Mouse (Mus musculus) small intestine, adult 2 months (tissue): ENCODE data around the gene Ssr2. TPM values are rescaled to one million over a fixed set of nuclear protein-coding genes. Genes with fewer than 3 reads are reported as not detected.
A peak's percentile ranks its signal among the peaks of the same experiment; 100 is the strongest.

Experiments used
- H3K27ac ChIP-seq: fragments of 200-500 bp; 2 replicates; pipeline ENCODE4 v1.5.1; 2012; ENCODE audit warnings: low read depth, low read length, control low read depth, inconsistent platforms; ENCODE audit not compliant: insufficient read depth
- H3K27me3 ChIP-seq: fragments of 200-500 bp; 2 replicates; pipeline ENCODE4 v1.6.1; 2012; ENCODE audit warnings: mild to moderate bottlenecking, moderate library complexity, low read length, inconsistent platforms; ENCODE audit not compliant: control insufficient read depth, insufficient read depth
- H3K36me3 ChIP-seq: fragments of 200-500 bp; 2 replicates; pipeline ENCODE4 v1.6.1; 2012; ENCODE audit warnings: mild to moderate bottlenecking, low read length, control low read depth, inconsistent platforms; ENCODE audit not compliant: control insufficient read depth, insufficient read depth
- H3K4me1 ChIP-seq: fragments of 200-500 bp; 2 replicates; pipeline ENCODE4 v1.6.1; 2012; ENCODE audit warnings: low read length, inconsistent platforms, mixed read lengths; ENCODE audit not compliant: control insufficient read depth, insufficient read depth, insufficient read length
- H3K4me3 ChIP-seq: fragments of 200-500 bp; 2 replicates; pipeline ENCODE4 v1.5.1; 2012; ENCODE audit warnings: low read depth, mild to moderate bottlenecking, control low read depth, inconsistent platforms, low read length, moderate library complexity
- CTCF ChIP-seq: fragments of 200-500 bp; IDR thresholded peaks from 2 replicates; pipeline ENCODE4 v1.5.1; 2012; ENCODE audit warnings: low read depth, mild to moderate bottlenecking, control low read depth, inconsistent platforms, low read length, moderate library complexity, mixed read lengths; ENCODE audit not compliant: insufficient replicate concordance, insufficient read length; ENCODE audit errors: extremely low read depth
- POLR2A ChIP-seq: fragments of 200-500 bp; IDR thresholded peaks from 2 replicates; pipeline ENCODE4 v1.6.1; 2012; ENCODE audit warnings: low read depth, mild to moderate bottlenecking, control low read depth, inconsistent platforms, low read length, moderate library complexity
- WGBS: fragments of 180-500 bp; shearing (Covaris S2); methylation state at CpG from one replicate; pipeline ENCODE4 v1.1.7; 2018; 5-methylcytosine and 5-hydroxymethylcytosine counted together
- polyA plus RNA-seq: library from polyadenylated mRNA; depleted of rRNA; stranded (reverse); fragments of >200 nt; gene quantifications from 2 replicates; pipeline ENCODE4 v1.2.3, GENCODE M21; 2012

Ssr2 gene
- polyA plus RNA-seq, 1 experiment, result 182 TPM

DNA sequence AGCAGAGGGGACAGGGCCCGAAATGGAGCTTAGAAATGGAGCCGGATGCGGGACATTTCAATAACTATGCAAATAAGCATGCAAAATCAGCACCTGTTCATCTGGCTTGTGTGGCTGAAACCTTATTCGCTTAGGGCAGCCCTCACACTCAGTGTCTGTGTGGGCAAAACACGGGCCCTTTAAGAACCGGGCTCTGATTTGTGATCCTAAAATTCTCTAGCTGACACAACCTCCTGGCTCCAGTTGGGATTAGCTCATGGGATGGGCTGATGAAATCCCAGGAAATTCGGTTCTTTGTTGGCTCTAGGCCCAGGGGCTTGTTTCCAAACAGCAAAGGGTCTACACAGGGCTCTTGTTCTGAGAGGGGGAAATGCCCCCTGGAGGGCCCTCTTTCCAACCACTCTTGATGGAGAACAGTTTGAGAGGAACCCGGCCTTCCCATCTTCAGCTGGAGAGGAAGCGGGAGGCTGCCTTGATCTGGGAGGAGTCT is 40.3 kb downstream of the Ssr2 start:
- WGBS, result 73% methylated on average over 9 of the region's 9 CpGs
- no peak for TF ChIP-seq POLR2A
- no peak for TF ChIP-seq CTCF
- H3K27ac ChIP-seq, result peak overlapping the region; percentile 17; the same call in 1 of the 2 replicates
- H3K36me3 ChIP-seq, result peaks cover 24% of the 10 kb centered on the region
- peak overlapping the region; percentile 41 for H3K4me3 ChIP-seq
- H3K27me3 ChIP-seq, result no peaks in the 10 kb centered on the region
- H3K4me1 ChIP-seq, result peaks cover 3% of the 10 kb centered on the region; the same call in 1 of the 2 replicates

DNA sequence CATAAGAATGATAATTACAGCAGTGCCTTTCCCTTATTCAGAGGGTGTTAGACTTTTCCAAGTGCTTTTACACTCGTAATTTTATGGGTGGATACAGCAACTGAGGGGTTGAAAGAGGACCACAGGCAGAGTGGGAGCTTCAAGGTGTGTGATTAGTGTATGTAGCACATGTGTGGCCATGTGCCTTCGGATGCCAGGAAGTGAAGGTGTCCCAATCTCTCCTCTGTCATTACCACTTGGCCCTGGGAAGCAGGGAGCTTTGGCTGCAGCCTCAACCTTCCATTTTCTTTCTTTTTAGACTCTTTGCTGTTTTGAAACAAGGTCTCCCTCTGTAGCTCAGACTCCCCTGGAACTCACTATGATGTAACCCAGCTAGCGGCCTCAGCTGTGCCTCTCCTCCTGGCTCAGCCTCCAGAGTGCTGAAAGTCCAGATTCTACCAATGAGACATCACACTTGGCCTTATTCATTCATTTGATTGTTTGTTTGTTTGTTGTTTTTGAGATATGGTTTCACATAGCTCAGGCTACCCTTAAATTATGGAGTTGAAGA is 41.4 kb downstream of the Ssr2 start:
- TF ChIP-seq CTCF (no peak), POLR2A (no peak)
- H3K27ac ChIP-seq, result peak overlapping the region; percentile 17; the same call in 1 of the 2 replicates
- H3K36me3 ChIP-seq, result peaks cover 19% of the 10 kb centered on the region
- H3K27me3 ChIP-seq, result no peaks in the 10 kb centered on the region
- peaks cover 3% of the 10 kb centered on the region; the same call in 1 of the 2 replicates for H3K4me1 ChIP-seq
- 72% methylated on average over 3 of the region's 3 CpGs for WGBS
- H3K4me3 ChIP-seq, result peak overlapping the region; percentile 41; the same call in 1 of the 2 replicates

DNA sequence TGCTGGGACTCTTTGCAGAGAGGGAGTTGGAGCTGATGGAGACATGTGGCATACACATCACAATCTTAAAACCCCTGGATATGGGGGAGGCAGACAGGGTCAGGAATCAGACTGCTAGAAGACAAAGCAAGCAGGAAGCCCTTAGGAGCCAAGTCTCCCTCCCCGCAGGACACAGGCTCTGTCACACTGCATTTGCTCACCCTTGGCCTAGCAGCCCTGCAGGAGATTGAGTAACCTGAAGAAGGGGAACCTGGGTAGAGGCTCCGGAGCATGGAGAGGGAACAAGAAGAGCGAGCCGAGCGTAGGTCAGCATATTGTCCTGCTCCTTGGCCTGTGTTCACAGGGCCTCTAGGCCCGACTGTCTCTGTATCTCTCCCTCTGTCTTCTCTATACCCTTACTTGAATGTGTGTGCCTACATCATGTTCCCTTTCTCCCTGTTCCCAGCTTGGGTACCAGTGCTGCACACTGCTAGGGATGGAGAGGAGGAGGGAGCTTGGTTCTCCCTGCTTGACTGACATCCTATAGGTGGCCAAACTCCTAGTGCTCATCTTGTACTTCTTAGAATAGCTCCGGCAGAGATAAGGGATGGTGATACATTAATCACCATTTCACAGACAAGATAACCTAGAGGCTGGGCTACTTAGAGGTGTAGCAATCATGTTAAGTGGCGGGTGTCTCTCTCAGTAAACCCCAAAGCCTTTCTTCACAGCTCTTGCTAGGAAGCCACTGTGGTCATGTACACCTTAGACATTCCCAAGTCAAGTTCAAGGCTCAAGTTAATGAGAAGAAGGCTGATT is 42.6 kb downstream of the Ssr2 start:
- H3K4me1 ChIP-seq, result peaks cover 3% of the 10 kb centered on the region; the same call in 1 of the 2 replicates
- TF ChIP-seq CTCF (no peak), POLR2A (no peak)
- H3K4me3 ChIP-seq, result no peak overlapping the region
- H3K36me3 ChIP-seq, result peaks cover 18% of the 10 kb centered on the region
- no peaks in the 10 kb centered on the region for H3K27me3 ChIP-seq
- H3K27ac ChIP-seq, result no peak overlapping the region
- WGBS, result 81% methylated on average over 8 of the region's 8 CpGs

DNA sequence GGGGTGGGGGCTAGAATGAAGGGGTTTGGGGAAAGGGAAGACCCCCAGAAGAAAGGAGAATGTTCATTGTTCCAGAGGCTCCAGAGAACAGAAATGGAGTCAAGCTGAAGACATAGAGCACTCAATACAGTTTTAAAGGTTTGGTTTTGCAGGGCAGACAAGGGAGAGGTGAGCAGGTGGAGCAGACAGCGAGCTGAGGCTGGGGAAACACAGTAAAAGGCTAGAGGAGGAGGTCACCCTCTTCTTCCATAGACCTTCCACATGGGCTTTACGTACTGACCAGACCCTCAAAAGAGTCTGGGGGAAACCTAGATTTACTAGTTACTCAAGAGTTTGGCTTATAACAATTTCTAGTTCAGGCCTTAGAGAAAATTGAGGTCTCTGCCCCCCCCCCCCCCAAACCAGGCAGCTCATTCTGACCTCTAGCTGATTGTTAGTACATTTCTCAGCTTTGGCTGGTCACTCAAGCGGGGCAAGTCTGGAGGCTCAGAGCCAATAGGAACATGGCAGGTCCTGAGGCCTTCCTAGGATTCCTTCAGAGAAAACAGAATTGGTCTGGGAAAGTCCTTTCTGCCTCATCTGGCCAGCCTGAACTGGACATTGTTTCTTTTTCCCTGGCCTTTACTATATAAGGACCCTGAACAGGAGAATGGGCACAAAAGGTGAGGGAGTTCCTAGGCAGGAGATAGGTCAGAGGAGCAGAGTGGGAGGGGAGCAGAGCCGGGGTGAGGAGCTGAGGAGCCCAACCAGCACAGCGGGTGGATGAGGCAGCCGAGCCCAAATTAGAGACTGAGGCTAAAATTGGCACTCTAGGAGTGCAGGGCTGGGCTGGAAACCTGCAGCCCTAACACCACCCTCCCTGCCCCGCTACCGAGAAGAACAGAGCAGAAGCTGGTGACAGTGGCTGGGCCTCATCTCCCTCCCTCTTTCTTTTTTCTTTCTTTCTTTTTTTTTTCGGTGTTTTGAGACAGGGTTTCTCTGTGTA is 43.7 kb downstream of the Ssr2 start:
- no peak overlapping the region for H3K4me3 ChIP-seq
- no peaks in the 10 kb centered on the region for H3K27me3 ChIP-seq
- H3K4me1 ChIP-seq, result peaks cover 7% of the 10 kb centered on the region
- H3K36me3 ChIP-seq, result peaks cover 17% of the 10 kb centered on the region
- TF ChIP-seq CTCF (no peak), POLR2A (no peak)
- WGBS, result 83% methylated on average over 9 of the region's 9 CpGs
- H3K27ac ChIP-seq, result no peak overlapping the region

DNA sequence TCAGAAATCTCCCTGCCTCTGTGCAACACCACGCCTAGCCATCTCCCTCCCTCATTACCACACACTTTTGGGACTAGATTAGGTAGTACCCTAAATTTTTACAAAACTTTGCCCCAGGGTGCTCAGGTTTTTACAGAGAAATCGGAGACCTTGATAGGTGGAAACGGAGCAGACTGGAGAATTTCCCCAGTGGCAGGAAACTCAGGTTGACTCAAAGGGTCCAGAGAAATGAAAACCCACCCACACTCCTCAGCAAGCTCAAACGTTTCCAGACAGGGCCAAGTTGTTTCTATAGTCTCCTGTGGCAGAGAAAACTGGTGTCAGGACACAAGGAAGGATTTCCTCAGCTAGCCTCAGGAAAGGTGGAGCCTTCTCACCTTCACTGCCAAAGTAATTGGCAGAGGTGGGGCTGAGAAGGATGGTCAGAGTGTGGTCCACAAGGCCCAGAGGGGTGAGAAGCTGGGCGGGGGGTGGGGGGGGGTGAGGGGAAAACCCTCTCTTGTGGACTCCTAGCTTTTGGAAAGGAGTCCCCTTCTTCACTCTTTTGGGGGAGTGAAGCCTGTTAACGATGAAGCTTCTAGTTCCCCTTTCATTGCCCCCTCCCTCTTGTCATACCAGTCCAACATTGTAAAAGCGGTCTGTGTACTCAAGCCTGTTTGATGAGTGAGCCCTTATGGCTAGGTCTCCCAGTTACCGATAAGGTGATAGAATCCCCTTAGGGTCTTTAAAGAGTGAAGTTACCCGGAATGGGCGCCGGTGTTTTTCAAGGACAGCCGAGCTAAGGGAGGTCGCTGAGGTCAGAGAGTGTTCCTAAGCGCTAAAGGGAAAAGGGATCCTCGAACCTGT is 44.7 kb downstream of the Ssr2 start:
- H3K27me3 ChIP-seq, result no peaks in the 10 kb centered on the region
- H3K27ac ChIP-seq, result peak overlapping the region; percentile 88; the same call in 1 of the 2 replicates
- H3K4me3 ChIP-seq, result peak overlapping the region; percentile 69
- H3K4me1 ChIP-seq, result peaks cover 4% of the 10 kb centered on the region
- H3K36me3 ChIP-seq, result peaks cover 9% of the 10 kb centered on the region
- TF ChIP-seq POLR2A (no peak), CTCF (no peak)
- 20% methylated on average over 15 of the region's 15 CpGs for WGBS

DNA sequence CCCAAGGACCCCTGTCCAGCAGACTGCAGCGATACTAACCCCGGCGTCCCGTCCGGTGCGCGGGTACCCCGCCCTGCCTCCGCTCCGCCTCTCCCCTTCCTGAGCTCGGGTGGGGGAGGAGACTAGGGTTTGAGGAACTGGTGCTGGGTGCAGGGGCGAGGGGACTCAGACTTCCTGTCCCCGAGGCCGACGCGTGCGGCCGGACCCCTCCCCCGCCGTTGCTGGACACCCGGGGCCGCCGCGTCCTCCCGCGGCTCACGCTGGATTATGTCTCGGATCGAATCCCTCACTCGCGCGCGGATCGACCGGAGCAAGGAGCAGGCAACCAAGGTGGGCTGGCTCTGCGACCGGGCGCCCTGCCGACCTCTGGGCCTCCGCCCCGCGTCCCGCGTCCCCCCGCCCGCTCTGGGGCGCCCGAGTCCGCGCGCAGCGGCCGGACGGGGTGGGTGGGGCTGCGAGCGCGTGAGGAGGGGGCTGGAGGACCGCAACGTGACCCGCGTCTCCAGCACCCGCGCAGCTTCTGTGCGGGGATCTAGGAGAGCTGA is 45.4 kb downstream of the Ssr2 start:
- under 1% methylated on average over 64 of the region's 64 CpGs for WGBS
- Histone ChIP-seq H3K27me3 (no peaks in the 10 kb centered on the region), H3K4me3 (peak overlapping the region; percentile 69), H3K4me1 (peaks cover 4% of the 10 kb centered on the region), H3K36me3 (peaks cover 12% of the 10 kb centered on the region), H3K27ac (peak overlapping the region; percentile 88)
- no peak for TF ChIP-seq CTCF
- peak; percentile 33; the same call in 1 of the 2 replicates for TF ChIP-seq POLR2A
